Mouse (Mus musculus): ENCODE measurements around the gene Fam222a. TPM values are rescaled to one million over a fixed set of nuclear protein-coding genes. Genes with fewer than 3 reads are reported as not detected.

Fam222a gene
- polyA plus RNA-seq (2015; fragmentation: Nextera tagmentation; extraction: Ambion mirVana), result 4.4 and 4.7 TPM in 2 replicates

- peak within 1 kb of the TSS; percentile 98 for H3K4me2 ChIP-seq
- H3K36me3 ChIP-seq, result no peaks in the 10 kb centered on the region
- peak; percentile 72 for ATAC-seq (replicated peaks; ENCODE audit: low FRiP score)
- peak within 1 kb of the TSS; percentile 86 for H3K27ac ChIP-seq
- H3K4me1 ChIP-seq, result peaks cover 72% of the 10 kb centered on the region
- peak within 1 kb of the TSS; percentile 85 for H3K4me3 ChIP-seq (replicated peaks)
- WGBS, result under 1% methylated on average over 63 of the region's 72 CpGs
- H3K27me3 ChIP-seq, result peaks cover 26% of the 10 kb centered on the region; the same call in 1 of the 2 replicates
- peak within 1 kb of the TSS; percentile 67 for H3K9ac ChIP-seq
- H3K9me3 ChIP-seq (replicated peaks), result peaks cover 6% of the 10 kb centered on the region; the same call in 1 of the 2 replicates
These were observed at the start of gene Fam222a for GRCm38 (mm10) chr5:114567565-114568197. Fam222a (plus strand) TSS chr5:114568016.

GRCm38 (mm10) chr5:114528355-114528754, 39.5 kb upstream of the Fam222a start:
- Histone ChIP-seq H3K27me3 (no peaks in the 10 kb centered on the region), H3K36me3 (no peaks in the 10 kb centered on the region), H3K9me3 (replicated peaks) (no peaks in the 10 kb centered on the region), H3K4me1 (no peaks in the 10 kb centered on the region), H3K4me3 (replicated peaks) (no peak overlapping the region), H3K27ac (no peak overlapping the region), H3K4me2 (no peak overlapping the region), H3K9ac (no peak overlapping the region)
- 72% methylated on average over 6 of the region's 6 CpGs for WGBS
- no peak for ATAC-seq (replicated peaks; ENCODE audit: low FRiP score)

GRCm38 (mm10) chr5:114530337-114530736, 37.5 kb upstream of the Fam222a start:
- Histone ChIP-seq H3K4me3 (replicated peaks) (no peak overlapping the region), H3K9ac (no peak overlapping the region), H3K4me2 (no peak overlapping the region), H3K27me3 (no peaks in the 10 kb centered on the region), H3K36me3 (no peaks in the 10 kb centered on the region), H3K27ac (no peak overlapping the region), H3K4me1 (0 out of 2 replicates have a peak, but pooled peaks cover 4% of the 10 kb centered on the region), H3K9me3 (replicated peaks) (no peaks in the 10 kb centered on the region)
- ATAC-seq (replicated peaks; ENCODE audit: low FRiP score), result no peak
- 43% methylated on average over 6 of the region's 6 CpGs for WGBS

GRCm38 (mm10) chr5:114532055-114532454, 35.8 kb upstream of the Fam222a start:
- no peak overlapping the region for H3K9ac ChIP-seq
- H3K27me3 ChIP-seq, result peaks cover 5% of the 10 kb centered on the region
- H3K4me3 ChIP-seq (replicated peaks), result no peak overlapping the region
- 74% methylated on average over 6 of the region's 6 CpGs for WGBS
- ATAC-seq (replicated peaks; ENCODE audit: low FRiP score), result no peak
- no peak overlapping the region for H3K27ac ChIP-seq
- H3K36me3 ChIP-seq, result no peaks in the 10 kb centered on the region
- 0 out of 2 replicates have a peak, but pooled peaks cover 4% of the 10 kb centered on the region for H3K4me1 ChIP-seq
- no peak overlapping the region for H3K4me2 ChIP-seq
- H3K9me3 ChIP-seq (replicated peaks), result no peaks in the 10 kb centered on the region

GRCm38 (mm10) chr5:114537308-114538020, 30.4 kb upstream of the Fam222a start:
- Histone ChIP-seq H3K9ac (no peak overlapping the region), H3K4me3 (replicated peaks) (peak overlapping the region; percentile 9; the same call in 1 of the 2 replicates), H3K9me3 (replicated peaks) (no peaks in the 10 kb centered on the region), H3K27me3 (peaks cover 28% of the 10 kb centered on the region), H3K27ac (peak overlapping the region; percentile 38; the same call in 1 of the 2 replicates), H3K36me3 (no peaks in the 10 kb centered on the region), H3K4me1 (peaks cover 23% of the 10 kb centered on the region), H3K4me2 (peak overlapping the region; percentile 49)
- ATAC-seq (replicated peaks; ENCODE audit: low FRiP score), result no peak
- WGBS, result 7% methylated on average over 26 of the region's 26 CpGs

- H3K36me3 ChIP-seq, result no peaks in the 10 kb centered on the region
- ATAC-seq (replicated peaks; ENCODE audit: low FRiP score), result peak; percentile 63; the same call in 1 of the 2 replicates
- H3K27me3 ChIP-seq, result peaks cover 28% of the 10 kb centered on the region
- no peak overlapping the region for H3K9ac ChIP-seq
- WGBS, result 10% methylated on average over 8 of the region's 8 CpGs
- H3K4me3 ChIP-seq (replicated peaks), result peak overlapping the region; percentile 9; the same call in 1 of the 2 replicates
- H3K27ac ChIP-seq, result peak overlapping the region; percentile 38; the same call in 1 of the 2 replicates
- no peaks in the 10 kb centered on the region for H3K9me3 ChIP-seq (replicated peaks)
- H3K4me2 ChIP-seq, result peak overlapping the region; percentile 49
- peaks cover 23% of the 10 kb centered on the region for H3K4me1 ChIP-seq
These were observed 29.8 kb upstream of the Fam222a start for GRCm38 (mm10) chr5:114538021-114538405.

- no peak for ATAC-seq (replicated peaks; ENCODE audit: low FRiP score)
- Histone ChIP-seq H3K9ac (no peak overlapping the region), H3K4me3 (replicated peaks) (no peak overlapping the region), H3K27ac (no peak overlapping the region), H3K4me2 (no peak overlapping the region), H3K9me3 (replicated peaks) (no peaks in the 10 kb centered on the region), H3K36me3 (no peaks in the 10 kb centered on the region), H3K27me3 (peaks cover 28% of the 10 kb centered on the region), H3K4me1 (peaks cover 23% of the 10 kb centered on the region)
- 31% methylated on average over 4 of the region's 4 CpGs for WGBS
These were observed 29.1 kb upstream of the Fam222a start for GRCm38 (mm10) chr5:114538752-114539151.

- Histone ChIP-seq H3K4me3 (replicated peaks) (no peak overlapping the region), H3K4me2 (no peak overlapping the region), H3K36me3 (no peaks in the 10 kb centered on the region), H3K27ac (no peak overlapping the region), H3K9ac (no peak overlapping the region), H3K4me1 (peaks cover 25% of the 10 kb centered on the region), H3K9me3 (replicated peaks) (no peaks in the 10 kb centered on the region), H3K27me3 (peaks cover 28% of the 10 kb centered on the region)
- ATAC-seq (replicated peaks; ENCODE audit: low FRiP score), result no peak
- 83% methylated on average over 6 of the region's 6 CpGs for WGBS
These were observed 28.1 kb upstream of the Fam222a start for GRCm38 (mm10) chr5:114539766-114540165.

- Histone ChIP-seq H3K4me1 (peaks cover 21% of the 10 kb centered on the region), H3K36me3 (no peaks in the 10 kb centered on the region), H3K9me3 (replicated peaks) (no peaks in the 10 kb centered on the region), H3K27ac (no peak overlapping the region), H3K9ac (no peak overlapping the region), H3K27me3 (peaks cover 25% of the 10 kb centered on the region), H3K4me2 (no peak overlapping the region), H3K4me3 (replicated peaks) (no peak overlapping the region)
- ATAC-seq (replicated peaks; ENCODE audit: low FRiP score), result no peak
- 37% methylated on average over 15 of the region's 15 CpGs for WGBS
These were observed 26.0 kb upstream of the Fam222a start for GRCm38 (mm10) chr5:114541656-114542445.

- Histone ChIP-seq H3K27ac (no peak overlapping the region), H3K4me2 (no peak overlapping the region), H3K9ac (no peak overlapping the region), H3K4me3 (replicated peaks) (no peak overlapping the region), H3K9me3 (replicated peaks) (no peaks in the 10 kb centered on the region), H3K36me3 (no peaks in the 10 kb centered on the region), H3K27me3 (peaks cover 12% of the 10 kb centered on the region; the same call in 1 of the 2 replicates), H3K4me1 (peaks cover 6% of the 10 kb centered on the region; the same call in 1 of the 2 replicates)
- WGBS, result 91% methylated on average over 6 of the region's 6 CpGs
- no peak for ATAC-seq (replicated peaks; ENCODE audit: low FRiP score)
These were observed 24.2 kb upstream of the Fam222a start for GRCm38 (mm10) chr5:114543656-114544055.

GRCm38 (mm10) chr5:114544205-114544604, 23.6 kb upstream of the Fam222a start:
- Histone ChIP-seq H3K27me3 (peaks cover 7% of the 10 kb centered on the region; the same call in 1 of the 2 replicates), H3K36me3 (no peaks in the 10 kb centered on the region), H3K4me3 (replicated peaks) (no peak overlapping the region), H3K9me3 (replicated peaks) (no peaks in the 10 kb centered on the region), H3K4me1 (0 out of 2 replicates have a peak, but pooled peaks cover 2% of the 10 kb centered on the region), H3K9ac (no peak overlapping the region), H3K4me2 (no peak overlapping the region), H3K27ac (no peak overlapping the region)
- no peak for ATAC-seq (replicated peaks; ENCODE audit: low FRiP score)
- WGBS, result 84% methylated on average over 4 of the region's 4 CpGs
